Mouse (Mus musculus) stomach, postnatal 0 days (tissue): Measurements from ENCODE around the gene Ccnk. TPM values are rescaled to one million over a fixed set of nuclear protein-coding genes. Genes with fewer than 3 reads are reported as not detected.
A peak's percentile ranks its signal among the peaks of the same experiment; 100 is the strongest.

Experiments
- ATAC-seq: fragments of 200-750 bp; cut with Nextera tagmentation; 2 replicates; pipeline ENCODE4 v1.8.0; 2017; ENCODE audit not compliant: low FRiP score, low TSS enrichment
- DNase-seq: peaks from one replicate; pipeline ENCODE4 v3.0.0-alpha.2; 2016; ENCODE audit warnings: low spot score
- H3K27ac ChIP-seq: fragments of 300-500 bp; sonication (generic); replicated peaks from 2 replicates; pipeline ENCODE4 v1.5.1; 2014; ENCODE audit warnings: mild to moderate bottlenecking, control low read depth
- H3K27me3 ChIP-seq: fragments of 300-500 bp; sonication (generic); 2 replicates; pipeline ENCODE4 v1.6.1; 2014; ENCODE audit warnings: low read length; ENCODE audit not compliant: control insufficient read depth, insufficient read depth
- H3K36me3 ChIP-seq: fragments of 300-500 bp; sonication (generic); 2 replicates; pipeline ENCODE4 v1.6.1; 2014; ENCODE audit warnings: low read length, mixed read lengths; ENCODE audit not compliant: control insufficient read depth, insufficient read depth
- H3K4me1 ChIP-seq: fragments of 300-500 bp; sonication (generic); replicated peaks from 2 replicates; pipeline ENCODE4 v1.6.1; 2014; ENCODE audit warnings: antibody characterized with exemption; ENCODE audit not compliant: control insufficient read depth, insufficient read depth
- H3K4me2 ChIP-seq: fragments of 300-500 bp; sonication (generic); replicated peaks from 2 replicates; pipeline ENCODE4 v1.6.1; 2014; ENCODE audit warnings: low read depth, mild to moderate bottlenecking, control low read depth, moderate library complexity
- H3K4me3 ChIP-seq: fragments of 300-500 bp; sonication (generic); 2 replicates; pipeline ENCODE4 v1.5.1; 2014; ENCODE audit warnings: low read depth, low read length, control low read depth
- H3K9ac ChIP-seq: fragments of 300-500 bp; sonication (generic); 2 replicates; pipeline ENCODE4 v1.6.1; 2014; ENCODE audit warnings: mild to moderate bottlenecking, low read length, control low read depth, mixed read lengths
- H3K9me3 ChIP-seq: fragments of 300-500 bp; sonication (generic); 2 replicates; pipeline ENCODE4 v1.6.1; 2016; ENCODE audit warnings: low read length; ENCODE audit not compliant: control insufficient read depth
- CTCF ChIP-seq: IDR thresholded peaks from 2 replicates; pipeline ENCODE4 v1.5.1; 2016; ENCODE audit warnings: antibody characterized with exemption, low read depth, mild to moderate bottlenecking, moderate library complexity
- EP300 ChIP-seq: optimal IDR thresholded peaks from 2 replicates; pipeline ENCODE3; 2016; ENCODE audit warnings: antibody characterized with exemption
- WGBS: fragments of 180-500 bp; shearing (Covaris S2); extraction: QIAGEN DNeasy Blood & Tissue Kit; methylation state at CpG from one replicate; pipeline ENCODE4 v1.1.7; 2014; 5-methylcytosine and 5-hydroxymethylcytosine counted together
- polyA plus RNA-seq: library from polyadenylated mRNA; unstranded; fragments of >200 nt; fragmentation: Nextera tagmentation; extraction: Ambion mirVana; gene quantifications from 2 replicates; pipeline ENCODE4 v1.2.1, GENCODE M21; 2015

Gene Ccnk
- polyA plus RNA-seq, 1 experiment from 2014 or later: 1.6 TPM

DNA sequence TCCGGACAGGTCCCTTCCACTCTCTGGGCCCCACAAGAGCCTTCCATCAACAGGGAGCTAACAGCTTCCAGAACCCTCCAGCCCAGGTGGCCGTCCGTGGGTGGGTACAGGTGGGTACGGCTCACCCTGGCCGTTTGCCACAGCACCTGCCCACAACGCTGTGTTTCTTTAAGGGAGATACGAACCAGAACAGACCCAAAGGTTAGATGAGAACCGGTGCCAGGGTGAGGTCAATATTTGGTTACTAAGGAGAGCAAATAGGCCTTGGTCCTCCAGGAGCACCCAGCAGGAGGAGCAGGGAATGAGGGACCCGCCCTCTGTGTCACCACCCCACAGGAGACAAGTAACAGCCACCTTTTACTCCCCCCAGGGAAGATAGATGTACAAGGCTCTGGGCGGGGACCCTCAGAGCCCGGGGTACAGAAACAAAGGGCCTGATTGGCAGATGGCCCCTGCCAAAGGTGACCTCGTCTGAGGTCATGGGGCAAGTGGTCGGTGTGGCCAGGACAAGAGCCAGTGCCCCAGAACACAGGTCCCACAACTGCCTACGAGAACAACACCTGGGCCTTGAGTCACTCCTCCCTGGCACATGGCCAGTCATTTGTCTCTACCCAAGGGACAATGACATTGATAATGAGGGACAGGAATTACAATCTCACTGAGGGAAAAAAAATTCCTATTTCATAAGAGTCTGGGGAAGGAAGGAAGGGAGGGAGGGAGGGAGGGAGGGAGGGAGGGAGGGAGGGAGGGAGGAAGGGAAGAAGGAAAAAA lies 55.6 kb downstream of the Ccnk start:
- TF ChIP-seq EP300 (no peak), CTCF (peak; percentile 10; the same call in 1 of the 2 replicates)
- H3K4me2 ChIP-seq: no peak overlapping the region
- H3K4me3 ChIP-seq: no peak overlapping the region
- 55% methylated on average over 14 of the region's 14 CpGs for WGBS
- no peaks in the 10 kb centered on the region for H3K36me3 ChIP-seq
- H3K9me3 ChIP-seq: no peaks in the 10 kb centered on the region
- H3K4me1 ChIP-seq: peaks cover 7% of the 10 kb centered on the region; the same call in 1 of the 2 replicates
- ATAC-seq: peak; percentile 84
- H3K27me3 ChIP-seq: no peaks in the 10 kb centered on the region
- DNase-seq: peak; percentile 86
- H3K27ac ChIP-seq: peak overlapping the region; percentile 88
- no peak overlapping the region for H3K9ac ChIP-seq

DNA sequence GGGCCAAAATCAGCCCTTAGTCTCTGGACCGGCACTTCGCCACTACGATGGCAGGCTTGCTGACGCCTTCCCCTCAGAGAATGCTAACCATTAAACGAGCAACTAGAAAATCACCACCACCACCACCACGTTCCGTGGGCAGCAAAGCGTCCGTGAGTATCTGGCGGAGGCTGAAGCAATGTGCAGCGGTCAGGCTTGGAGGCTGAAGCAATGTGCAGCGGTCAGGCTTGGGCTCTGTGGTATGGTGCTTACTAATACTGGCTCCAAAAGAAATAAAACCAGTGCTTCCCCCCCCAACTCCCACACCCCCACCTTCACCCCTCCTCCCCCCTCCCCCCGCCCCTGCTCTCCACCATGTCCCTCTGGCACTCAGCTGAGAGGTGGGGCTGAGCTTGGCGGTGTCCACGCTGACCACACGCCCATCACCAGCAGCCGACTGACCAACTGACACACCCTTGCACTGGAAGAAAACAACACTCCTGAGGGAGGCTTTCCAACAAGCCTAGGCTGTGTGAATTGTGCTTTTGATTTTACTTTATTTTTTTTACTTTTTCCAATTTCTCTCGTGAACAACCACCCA lies 56.7 kb downstream of the Ccnk start:
- DNase-seq: no peak
- Histone ChIP-seq H3K4me3 (no peak overlapping the region), H3K36me3 (no peaks in the 10 kb centered on the region), H3K4me1 (peaks cover 7% of the 10 kb centered on the region; the same call in 1 of the 2 replicates), H3K27me3 (no peaks in the 10 kb centered on the region), H3K9ac (no peak overlapping the region), H3K4me2 (no peak overlapping the region), H3K9me3 (no peaks in the 10 kb centered on the region), H3K27ac (peak overlapping the region; percentile 71)
- no peak for ATAC-seq
- WGBS: 60% methylated on average over 18 of the region's 18 CpGs
- no peak for TF ChIP-seq CTCF
- TF ChIP-seq EP300: no peak

DNA sequence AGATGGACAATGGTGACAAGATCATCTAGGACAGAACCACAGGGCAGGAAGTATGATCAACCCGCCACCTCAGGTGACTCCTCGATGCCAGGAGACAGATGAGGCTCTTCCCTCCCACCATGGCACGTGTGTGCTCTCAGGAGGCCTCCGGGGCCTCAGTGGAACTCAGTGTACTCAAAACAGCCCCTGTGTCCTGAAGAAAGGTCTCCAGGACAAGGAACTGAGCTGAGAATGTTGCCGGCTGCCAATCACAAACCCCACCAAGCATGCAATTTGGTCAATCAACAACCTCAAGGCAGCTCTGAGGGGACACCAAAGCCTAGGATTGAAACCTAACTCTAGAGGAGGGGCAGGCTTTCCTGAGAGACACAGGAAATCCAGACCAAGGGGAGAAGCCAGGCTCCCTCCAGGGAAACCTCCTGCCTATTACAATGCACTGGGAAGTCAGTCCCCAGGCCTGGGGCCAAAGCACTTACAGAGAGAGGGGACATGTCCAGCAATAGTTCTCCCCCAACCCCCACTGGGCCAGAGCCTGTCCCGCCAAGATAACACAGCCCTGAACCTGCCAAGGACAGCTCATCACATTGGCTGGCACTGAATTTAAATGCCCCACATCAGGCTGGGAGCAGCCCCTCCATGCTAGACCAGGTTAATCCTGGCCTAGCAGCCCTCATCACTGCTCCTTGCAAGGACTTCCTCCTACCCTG lies 58.1 kb downstream of the Ccnk start:
- TF ChIP-seq CTCF (no peak), EP300 (no peak)
- Histone ChIP-seq H3K9me3 (no peaks in the 10 kb centered on the region), H3K9ac (no peak overlapping the region), H3K4me3 (no peak overlapping the region), H3K4me1 (peaks cover 7% of the 10 kb centered on the region), H3K36me3 (no peaks in the 10 kb centered on the region), H3K27ac (peak overlapping the region; percentile 71; the same call in 1 of the 2 replicates), H3K4me2 (no peak overlapping the region), H3K27me3 (no peaks in the 10 kb centered on the region)
- WGBS: 76% methylated on average over 6 of the region's 6 CpGs
- DNase-seq: no peak
- no peak for ATAC-seq

DNA sequence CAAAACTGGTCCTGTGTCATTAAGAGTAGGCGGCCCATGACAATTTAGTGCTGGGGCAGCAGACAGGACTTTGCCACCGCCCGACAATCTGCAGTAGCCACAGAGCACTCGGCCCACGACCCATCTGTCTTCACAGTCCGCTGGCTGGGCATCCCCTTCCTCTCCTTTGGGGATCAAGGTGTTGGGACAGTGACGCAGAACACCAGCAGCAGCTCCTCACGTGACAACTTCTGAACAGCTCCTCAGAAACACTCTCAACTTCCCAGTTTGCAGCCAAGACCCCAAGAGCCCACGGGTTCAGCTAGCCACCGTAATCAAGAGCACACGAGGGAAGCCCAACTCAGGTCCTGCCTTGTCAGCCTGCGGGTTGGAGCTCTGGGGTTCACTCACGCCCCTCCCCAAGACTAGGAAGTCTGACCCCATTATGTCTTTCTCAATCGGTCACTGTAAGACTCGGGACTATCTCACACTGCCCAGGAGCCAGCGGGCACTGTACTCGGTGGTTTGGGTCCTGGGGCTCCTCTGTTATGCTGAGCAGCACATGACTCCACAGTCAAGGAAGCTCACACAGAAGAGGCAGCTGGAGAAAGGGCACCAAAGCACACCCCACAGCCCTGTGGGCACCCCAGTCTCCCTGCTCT lies 59.1 kb downstream of the Ccnk start:
- no peak overlapping the region for H3K9ac ChIP-seq
- no peak overlapping the region for H3K27ac ChIP-seq
- no peaks in the 10 kb centered on the region for H3K9me3 ChIP-seq
- no peak overlapping the region for H3K4me2 ChIP-seq
- no peaks in the 10 kb centered on the region for H3K36me3 ChIP-seq
- DNase-seq: no peak
- peaks cover 7% of the 10 kb centered on the region for H3K4me1 ChIP-seq
- TF ChIP-seq EP300: no peak
- no peak for TF ChIP-seq CTCF
- no peaks in the 10 kb centered on the region for H3K27me3 ChIP-seq
- no peak overlapping the region for H3K4me3 ChIP-seq
- ATAC-seq: no peak
- WGBS: 86% methylated on average over 17 of the region's 17 CpGs

DNA sequence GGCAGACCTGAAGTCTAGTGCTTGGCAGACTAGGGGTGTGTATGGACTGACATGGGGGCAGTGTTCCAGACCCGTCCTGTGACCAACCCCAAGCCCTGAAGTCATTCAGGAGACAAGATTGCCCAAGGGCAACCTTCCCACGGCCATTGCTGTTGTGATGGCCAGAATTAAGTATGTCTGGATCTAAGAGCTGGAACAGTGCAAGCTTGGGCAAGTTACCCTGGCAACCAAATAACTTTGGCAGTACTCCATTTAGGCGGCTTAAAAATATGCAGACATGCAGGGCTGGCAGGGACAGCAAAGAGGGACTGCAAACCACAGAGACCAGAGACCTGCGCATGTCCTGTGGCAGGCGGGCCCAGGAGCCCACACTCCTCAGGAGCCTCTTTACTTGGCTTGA lies 60.1 kb downstream of the Ccnk start:
- H3K27me3 ChIP-seq: no peaks in the 10 kb centered on the region
- no peak overlapping the region for H3K4me2 ChIP-seq
- WGBS: 39% methylated on average over 5 of the region's 5 CpGs
- H3K9me3 ChIP-seq: no peaks in the 10 kb centered on the region
- ATAC-seq: no peak
- H3K9ac ChIP-seq: no peak overlapping the region
- peaks cover 9% of the 10 kb centered on the region for H3K4me1 ChIP-seq
- H3K4me3 ChIP-seq: no peak overlapping the region
- DNase-seq: no peak
- TF ChIP-seq EP300 (no peak), CTCF (no peak)
- H3K36me3 ChIP-seq: no peaks in the 10 kb centered on the region
- no peak overlapping the region for H3K27ac ChIP-seq
